Mouse (Mus musculus): ENCODE results near the gene Adgrv1.

DNA sequence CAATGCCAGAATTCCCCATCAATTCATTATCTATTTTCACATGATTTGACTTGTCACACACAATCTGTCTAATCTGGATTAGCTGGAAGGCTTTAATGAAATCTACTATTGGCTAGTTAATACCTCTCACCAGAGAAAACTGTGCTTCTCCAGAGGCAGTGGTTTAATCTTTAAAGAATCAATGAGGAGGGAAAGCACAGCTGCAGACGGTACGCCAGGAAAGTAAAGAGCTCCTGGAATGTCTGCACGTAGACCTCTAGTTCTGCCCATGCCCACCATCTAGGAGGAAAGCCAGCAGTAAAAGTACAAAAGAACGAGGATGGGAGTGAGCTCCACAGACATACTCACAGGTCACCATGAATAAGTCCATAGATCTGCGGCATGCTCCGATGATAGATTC is 362.6 kb downstream of the Adgrv1 start:
- TF ChIP-seq CTCF (IDR thresholded peaks at IDR 0.05; ENCODE audit: borderline replicate concordance, extremely low read depth, insufficient read depth, insufficient read length) (no peak), POLR2A (IDR thresholded peaks at IDR 0.05; ENCODE audit: borderline replicate concordance, extremely low read depth, insufficient read depth, insufficient read length, poor library complexity, severe bottlenecking) (no peak)
